Mouse (Mus musculus) left cerebral cortex, postnatal 25 days (tissue): ENCODE data around the gene Tnnt3. TPM values are rescaled to one million over a fixed set of nuclear protein-coding genes. Genes with fewer than 3 reads are reported as not detected.

Experiments
- DNase-seq, 2 experiments: peaks; one replicate each; pipeline ENCODE4 v3.0.0; 2022; ENCODE audit warnings: low spot score in 2 of 2, mixed read lengths in 1 of 2
- intact Hi-C: fragments of 180-260 bp; cut with DNase I; formaldehyde crosslinking; loops from one replicate; pipeline ENCODE4 v1.15.1; 2025
- total RNA-seq, 2 experiments: library from RNA; stranded (reverse); gene quantifications; 2 replicates each; pipeline ENCODE4 v1.2.3; 2021

The Tnnt3 gene
- total RNA-seq: not detected

- intact Hi-C loops: loop anchor here (5.0 kb wide), 2 partner anchors 166 to 181 kb away; no protein-coding TSS in a partner anchor
- DNase-seq: no peak
These were observed at the start of gene Tnnt3 for GRCm38 (mm10) chr7:142498575-142498974. Tnnt3 (plus strand) TSS chr7:142498836.

DNA sequence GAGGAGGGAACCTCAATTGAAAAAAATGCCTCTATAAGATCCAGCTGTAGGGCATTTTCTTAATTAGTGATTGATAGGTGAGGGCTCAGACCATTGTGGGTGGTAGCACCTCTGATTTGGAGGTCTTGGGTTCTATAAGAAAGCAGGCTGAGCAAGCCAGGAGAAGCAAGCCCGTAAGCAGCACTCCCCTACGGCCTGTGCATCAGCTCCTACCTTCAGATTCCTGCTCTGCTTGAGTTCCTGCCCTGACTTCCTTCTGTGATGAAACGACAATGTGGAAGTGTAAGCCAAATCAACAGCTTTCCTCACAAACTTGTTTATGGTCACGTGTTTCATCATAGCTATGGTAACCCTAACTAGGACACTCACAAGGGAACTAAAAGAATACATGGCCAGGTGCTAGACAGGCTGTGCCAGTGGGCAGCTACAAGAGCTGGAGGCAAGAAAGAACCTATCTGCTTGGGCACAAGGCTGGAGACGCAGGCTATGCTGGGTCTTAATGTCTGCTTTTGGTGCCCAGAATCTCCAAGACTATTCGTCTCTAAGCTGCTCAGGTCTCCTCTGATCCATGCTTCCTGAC, 49.5 kb upstream of the Tnnt3 start:
- intact Hi-C loops: no loop called here
- no peak for DNase-seq

DNA sequence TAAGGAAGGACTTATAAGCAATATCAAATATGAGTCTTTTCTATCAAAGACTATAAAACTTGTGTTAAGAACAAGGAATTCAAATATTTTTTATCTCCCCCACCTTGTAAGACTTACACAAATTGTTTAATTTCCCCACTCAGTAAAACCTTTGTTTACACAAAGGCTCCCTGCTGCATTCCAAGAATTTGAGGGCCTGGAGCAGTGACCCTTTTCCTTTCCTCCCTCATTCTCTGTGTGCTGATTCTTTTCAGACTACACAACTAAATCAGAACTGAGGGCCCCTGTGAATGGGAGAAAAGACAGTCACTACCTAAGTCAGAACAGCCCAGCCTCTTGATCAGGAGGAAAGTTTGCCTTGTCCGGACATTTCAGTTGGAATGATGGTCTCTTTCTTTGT, 43.9 kb upstream of the Tnnt3 start:
- intact Hi-C loops: no loop called here

GRCm38 (mm10) chr7:142455251-142455650, 43.4 kb upstream of the Tnnt3 start:
- intact Hi-C loops: no loop called here
- no peak for DNase-seq

More for the DNA sequence above, 43.9 kb upstream of the Tnnt3 start:
- DNase-seq: no peak

DNA sequence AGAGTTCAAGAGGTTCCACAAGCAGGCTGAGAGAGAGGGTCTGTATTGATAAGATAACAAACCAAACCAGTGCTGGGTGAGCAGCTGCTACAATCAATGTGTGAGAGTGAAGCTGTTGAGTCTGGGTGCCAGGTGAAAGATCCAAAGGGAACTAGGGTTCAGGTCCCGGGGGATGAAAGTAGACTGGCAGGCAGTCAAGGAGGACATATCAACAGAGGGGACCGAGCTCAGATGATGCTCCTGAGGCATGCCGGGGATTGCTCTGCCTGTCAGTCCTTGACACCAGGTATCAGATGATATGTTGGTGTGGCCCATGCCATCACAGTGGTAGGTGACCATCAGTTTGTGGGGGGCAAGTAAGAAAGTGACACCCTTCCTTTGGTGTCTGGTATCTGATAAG, 41.8 kb upstream of the Tnnt3 start:
- intact Hi-C loops: no loop called here
- no peak for DNase-seq

DNA sequence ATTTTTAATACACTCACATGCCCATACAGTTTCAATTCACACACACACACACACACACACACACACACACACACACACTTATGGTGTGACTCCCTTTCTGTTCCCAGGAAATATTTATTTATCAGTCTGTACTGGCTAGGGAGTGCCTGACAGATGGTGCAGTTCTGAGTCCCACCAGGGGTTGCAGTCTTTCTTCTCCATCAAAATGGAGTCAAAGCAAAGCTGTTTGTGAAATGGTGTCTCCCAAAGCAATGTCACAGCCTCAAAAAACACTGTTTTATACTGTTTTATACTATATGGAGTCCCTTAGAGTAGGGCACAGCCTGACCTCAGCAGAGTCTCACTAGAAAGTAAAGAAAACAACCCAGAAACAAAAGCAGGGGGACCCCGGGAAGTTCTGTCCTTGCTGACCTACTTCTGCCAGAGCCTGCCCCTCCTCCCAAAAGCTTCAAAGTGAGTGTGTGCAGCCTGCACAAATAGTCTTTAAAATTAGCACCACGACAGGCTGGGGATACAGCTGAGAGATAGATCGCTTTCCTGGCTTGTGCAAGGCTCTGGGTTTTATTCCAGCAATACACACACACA, 41.3 kb upstream of the Tnnt3 start:
- intact Hi-C loops: no loop called here
- DNase-seq: peak; percentile 44 to 47

GRCm38 (mm10) chr7:142458026-142458425, 40.6 kb upstream of the Tnnt3 start:
- intact Hi-C loops: no loop called here
- DNase-seq: no peak

DNA sequence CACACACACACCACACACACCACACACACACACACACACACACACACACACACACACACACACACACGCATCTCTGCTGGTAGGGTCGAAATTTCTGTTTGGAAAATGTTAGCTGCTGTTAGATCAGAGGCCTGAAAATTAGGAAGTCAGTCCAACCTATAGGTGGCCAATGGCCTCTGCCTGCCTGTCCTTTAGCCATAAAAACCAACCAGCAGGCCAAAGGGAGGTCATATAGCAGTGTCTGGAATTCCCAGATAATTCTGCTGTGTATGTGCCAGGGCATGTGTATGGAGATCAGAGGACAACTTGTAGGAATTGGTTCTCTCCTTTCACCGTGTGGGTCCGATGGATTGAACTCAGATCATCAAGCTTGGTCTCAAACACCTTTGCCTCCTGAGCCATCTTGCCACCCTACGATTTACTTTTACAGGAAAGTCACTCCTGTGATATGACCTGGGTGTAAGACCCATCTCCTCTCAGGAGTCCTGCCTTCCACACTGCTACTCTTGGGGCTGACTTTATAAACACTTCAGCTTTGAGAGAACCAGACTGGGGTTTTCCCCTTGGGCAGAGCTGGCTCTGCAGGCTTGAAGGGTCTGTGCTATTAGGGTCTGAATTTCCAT, 39.8 kb upstream of the Tnnt3 start:
- no peak for DNase-seq
- intact Hi-C loops: no loop called here

- DNase-seq: no peak
- intact Hi-C loops: no loop called here
These were observed 39.3 kb upstream of the Tnnt3 start for GRCm38 (mm10) chr7:142459299-142459691.

GRCm38 (mm10) chr7:142460636-142461077, 38.0 kb upstream of the Tnnt3 start, which contains the start of gene Lsp1:
Lsp1 (plus strand) TSS chr7:142460809.
- no peak for DNase-seq
- intact Hi-C loops: no loop called here

- DNase-seq: no peak
- intact Hi-C loops: no loop called here
These were observed 37.2 kb upstream of the Tnnt3 start for GRCm38 (mm10) chr7:142461446-142461845.

- intact Hi-C loops: no loop called here
- DNase-seq: no peak
These were observed 36.4 kb upstream of the Tnnt3 start for GRCm38 (mm10) chr7:142462190-142462589.

- intact Hi-C loops: no loop called here
- DNase-seq: no peak
These were observed 36.0 kb upstream of the Tnnt3 start for GRCm38 (mm10) chr7:142462594-142463078.

- DNase-seq: peak in 1 of 2 experiments; percentile 43
- intact Hi-C loops: no loop called here
These were observed 28.4 kb upstream of the Tnnt3 start for GRCm38 (mm10) chr7:142470171-142470691.

- intact Hi-C loops: no loop called here
- DNase-seq: no peak
These were observed 27.7 kb upstream of the Tnnt3 start for GRCm38 (mm10) chr7:142470808-142471413.

- DNase-seq: no peak
- intact Hi-C loops: no loop called here
These were observed 27.2 kb upstream of the Tnnt3 start for GRCm38 (mm10) chr7:142471414-142471861.

DNA sequence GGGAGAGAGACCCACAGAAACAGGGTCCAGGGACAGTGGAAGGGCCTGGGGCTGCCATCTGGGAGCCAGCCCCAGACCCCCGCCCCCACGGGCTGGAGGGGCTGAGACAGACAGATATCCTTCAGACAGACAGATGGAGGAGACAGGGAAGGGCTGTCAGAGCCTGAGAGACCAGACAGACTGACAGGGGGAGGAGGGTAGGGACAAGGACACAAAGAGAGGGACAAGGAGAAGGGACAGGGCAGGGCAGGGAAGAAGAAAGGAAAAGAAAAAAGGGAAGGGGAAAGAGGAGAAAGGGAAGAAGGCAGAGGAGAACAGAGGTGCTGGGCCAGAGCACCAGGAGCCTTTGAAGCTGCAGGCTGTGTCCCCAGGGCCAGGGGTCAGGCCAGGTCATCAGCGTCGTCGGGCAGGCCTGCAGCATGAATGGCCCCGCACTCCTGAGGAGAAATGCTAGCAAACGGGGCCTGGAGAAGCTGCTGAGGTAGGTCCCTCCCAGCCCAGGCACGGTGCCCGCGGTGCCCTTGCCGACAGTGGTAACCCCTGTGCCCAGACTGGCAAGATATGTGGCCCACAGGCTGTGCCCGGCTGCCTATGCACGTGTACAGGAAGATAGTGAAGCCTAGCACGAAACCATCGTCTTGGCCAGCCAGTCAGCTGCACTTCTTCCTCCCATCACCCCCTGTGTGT, 26.6 kb upstream of the Tnnt3 start:
- no peak for DNase-seq
- intact Hi-C loops: no loop called here

- intact Hi-C loops: no loop called here
- DNase-seq: no peak
These were observed 25.7 kb upstream of the Tnnt3 start for GRCm38 (mm10) chr7:142472936-142473335.

- intact Hi-C loops: no loop called here
- DNase-seq: no peak
These were observed 25.2 kb upstream of the Tnnt3 start for GRCm38 (mm10) chr7:142473476-142473875.

DNA sequence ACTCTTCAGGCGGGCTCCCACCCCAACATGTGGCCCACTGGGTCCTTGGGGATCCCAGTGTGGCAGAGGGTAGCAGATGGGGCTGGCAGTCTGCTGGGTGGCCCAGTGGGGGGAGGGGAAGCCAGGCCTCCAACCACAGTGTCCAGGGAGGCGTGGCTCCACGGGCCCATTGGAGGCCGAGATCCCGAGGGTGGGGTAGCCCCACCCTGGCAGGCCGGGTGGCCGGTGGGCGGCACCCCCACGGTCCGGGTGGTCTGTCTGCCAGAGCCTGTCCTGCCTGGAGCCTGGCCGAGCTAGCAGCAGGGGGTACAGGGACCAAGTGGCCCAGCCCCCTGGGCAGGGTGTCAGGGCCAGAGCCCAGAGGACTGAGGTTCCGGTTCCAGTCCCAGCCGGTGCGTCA, 23.8 kb upstream of the Tnnt3 start:
- no peak for DNase-seq
- intact Hi-C loops: no loop called here
